Mouse (Mus musculus): ENCODE data around the gene Pcyt2. TPM values are rescaled to one million over a fixed set of nuclear protein-coding genes. Genes with fewer than 3 reads are reported as not detected.

The Pcyt2 gene
- polyA plus RNA-seq, 1 experiment from 2014 or later: 141 TPM

DNA sequence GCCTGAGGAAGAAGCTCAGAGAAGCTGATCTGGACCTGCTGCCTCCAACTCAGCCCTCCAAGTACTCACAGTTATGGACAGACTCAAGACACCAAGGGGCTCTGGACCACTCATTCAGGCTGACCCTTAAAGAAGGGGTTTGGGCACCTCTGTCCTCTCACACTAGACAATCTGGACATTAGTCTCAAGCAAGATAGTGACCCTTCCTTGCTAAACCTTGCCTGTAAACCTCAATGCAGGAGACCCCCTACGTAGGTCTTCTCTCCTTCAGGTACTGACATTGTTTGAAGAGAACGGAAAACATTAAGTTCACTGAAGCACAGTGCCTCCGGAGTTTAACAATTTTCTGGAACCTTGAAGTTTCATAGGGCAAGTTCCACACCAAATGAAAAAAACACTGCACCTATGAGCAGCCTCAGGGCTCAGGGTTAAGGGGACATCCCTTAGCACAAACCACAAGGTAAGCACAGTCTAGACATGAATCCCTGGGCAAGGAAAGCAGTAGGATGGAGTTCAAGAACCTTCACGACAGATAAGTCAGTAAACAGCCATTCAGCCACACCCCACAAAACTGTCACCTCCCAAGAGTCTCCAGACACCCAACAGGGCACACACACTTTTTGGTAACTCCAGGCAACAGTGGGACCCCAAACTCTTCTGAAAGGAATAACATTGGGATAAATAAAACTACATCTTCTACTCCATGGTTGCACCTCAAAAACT, 14.2 kb upstream of the Pcyt2 start:
- 66% methylated on average over 4 of the region's 4 CpGs for WGBS
- Histone ChIP-seq H3K36me3 (peaks cover 20% of the 10 kb centered on the region), H3K27ac (replicated peaks) (peak overlapping the region; percentile 86), H3K9me3 (replicated peaks) (no peaks in the 10 kb centered on the region), H3K27me3 (no peaks in the 10 kb centered on the region), H3K4me2 (replicated peaks) (peak overlapping the region; percentile 65), H3K4me1 (peaks cover 33% of the 10 kb centered on the region), H3K9ac (peak overlapping the region; percentile 84), H3K4me3 (replicated peaks) (peak overlapping the region; percentile 93)
- no peak for ATAC-seq (ENCODE audit: insufficient number of reproducible peaks, low FRiP score, low TSS enrichment, low read depth)

DNA sequence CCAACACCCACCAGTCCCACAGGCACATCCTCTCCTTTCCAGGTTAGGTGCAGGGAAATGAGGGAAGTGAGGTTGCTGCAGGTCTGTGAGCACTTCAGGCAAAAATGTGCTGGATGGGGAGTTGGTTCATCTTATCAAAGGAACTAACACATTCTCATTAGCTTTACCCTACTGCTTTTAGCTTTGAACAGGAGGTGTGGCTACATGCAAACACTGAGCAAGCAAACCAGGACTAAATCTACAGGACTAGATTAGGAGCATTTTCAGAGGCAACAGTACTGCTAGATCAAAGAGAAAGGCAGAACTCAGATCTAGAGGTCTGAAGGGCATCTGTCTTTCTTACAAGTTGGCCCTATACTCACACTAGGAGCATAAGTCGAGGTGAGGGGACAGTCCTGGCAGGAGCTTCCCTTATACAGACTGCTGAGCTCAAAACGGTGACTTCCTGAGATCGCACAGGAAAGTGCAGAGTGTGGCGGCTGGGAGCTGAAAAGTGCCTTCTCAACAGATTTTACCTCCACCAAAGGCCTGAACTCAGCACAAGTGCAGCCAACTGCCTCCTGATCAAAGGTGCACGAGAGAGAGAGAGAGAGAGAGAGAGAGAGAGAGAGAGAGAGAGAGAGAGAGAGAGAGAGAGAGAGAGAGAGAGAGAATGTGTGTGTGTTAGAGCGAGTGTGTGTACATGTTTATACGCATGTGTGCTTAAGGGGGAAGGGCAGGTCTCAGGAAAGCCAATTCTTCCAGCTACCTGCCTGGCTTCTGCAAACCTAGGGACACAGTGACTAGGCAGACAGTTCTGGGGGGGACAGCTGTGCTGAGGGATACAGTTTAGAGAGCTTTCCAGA, 13.4 kb upstream of the Pcyt2 start:
- peak overlapping the region; percentile 65 for H3K27ac ChIP-seq (replicated peaks)

DNA sequence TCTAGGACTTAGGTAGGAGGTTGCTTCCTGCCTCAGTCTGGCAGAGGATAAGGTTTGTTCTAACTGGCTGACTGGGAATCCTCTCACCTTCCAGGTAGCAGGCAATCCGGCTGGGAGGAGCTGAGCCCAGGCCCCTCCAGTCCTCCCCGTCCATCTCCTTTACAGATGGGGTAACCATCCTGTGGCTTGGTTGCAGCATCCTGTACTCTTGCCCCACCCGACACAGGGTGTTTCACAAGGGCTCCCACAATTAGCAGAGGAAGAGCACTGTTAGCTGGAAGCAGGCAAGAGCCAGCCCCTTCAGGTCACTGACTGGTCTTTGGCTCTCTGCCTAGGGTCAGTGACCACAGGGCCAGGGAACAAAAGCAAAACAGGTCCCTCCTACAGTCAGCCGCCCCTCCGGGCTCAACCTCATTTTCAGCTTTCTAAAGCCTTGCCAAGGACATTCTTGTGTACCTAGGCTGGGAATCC, 12.7 kb upstream of the Pcyt2 start:
- H3K27ac ChIP-seq (replicated peaks): peak overlapping the region; percentile 65
- peaks cover 38% of the 10 kb centered on the region for H3K4me1 ChIP-seq
- peak overlapping the region; percentile 6; the same call in 1 of the 2 replicates for H3K4me2 ChIP-seq (replicated peaks)
- H3K36me3 ChIP-seq: peaks cover 23% of the 10 kb centered on the region
- ATAC-seq (ENCODE audit: insufficient number of reproducible peaks, low FRiP score, low TSS enrichment, low read depth): no peak
- no peak overlapping the region for H3K4me3 ChIP-seq (replicated peaks)
- 48% methylated on average over 5 of the region's 5 CpGs for WGBS
- H3K9me3 ChIP-seq (replicated peaks): no peaks in the 10 kb centered on the region
- no peak overlapping the region; the same call in 1 of the 2 replicates for H3K9ac ChIP-seq
- H3K27me3 ChIP-seq: no peaks in the 10 kb centered on the region

More for the DNA sequence above, 13.4 kb upstream of the Pcyt2 start:
- WGBS: 40% methylated on average over 7 of the region's 7 CpGs
- 0 out of 2 replicates have a peak overlapping the region, but pooled peaks have one; percentile 65 for H3K4me2 ChIP-seq (replicated peaks)
- no peak overlapping the region for H3K4me3 ChIP-seq (replicated peaks)
- no peak for ATAC-seq (ENCODE audit: insufficient number of reproducible peaks, low FRiP score, low TSS enrichment, low read depth)
- peaks cover 23% of the 10 kb centered on the region for H3K36me3 ChIP-seq
- H3K9me3 ChIP-seq (replicated peaks): no peaks in the 10 kb centered on the region
- no peak overlapping the region; the same call in 1 of the 2 replicates for H3K9ac ChIP-seq
- peaks cover 33% of the 10 kb centered on the region for H3K4me1 ChIP-seq
- no peaks in the 10 kb centered on the region for H3K27me3 ChIP-seq

DNA sequence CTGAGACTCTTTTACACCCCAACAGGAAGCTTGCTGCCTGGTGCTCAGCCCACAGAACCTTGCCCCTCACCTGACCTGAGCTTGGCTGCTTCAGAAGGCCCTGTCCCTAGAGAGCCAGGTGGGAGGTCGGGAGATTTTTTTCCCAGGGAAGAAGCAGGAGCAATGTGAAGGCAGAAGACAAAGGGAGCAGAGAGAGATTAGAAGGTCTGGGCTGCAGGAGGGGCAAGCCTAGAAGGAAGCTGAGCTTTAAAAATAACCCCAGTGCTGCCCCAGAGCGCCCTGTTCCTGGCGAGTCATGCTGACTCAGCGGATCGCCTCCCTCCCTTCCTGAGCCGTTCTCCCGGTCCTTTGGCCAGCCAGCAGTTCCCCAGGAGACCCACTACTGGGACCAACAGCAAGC, 12.2 kb upstream of the Pcyt2 start:
- Histone ChIP-seq H3K4me1 (peaks cover 43% of the 10 kb centered on the region), H3K36me3 (peaks cover 23% of the 10 kb centered on the region), H3K27me3 (no peaks in the 10 kb centered on the region), H3K4me3 (replicated peaks) (no peak overlapping the region), H3K4me2 (replicated peaks) (peak overlapping the region; percentile 21), H3K27ac (replicated peaks) (peak overlapping the region; percentile 65; the same call in 1 of the 2 replicates), H3K9ac (no peak overlapping the region), H3K9me3 (replicated peaks) (no peaks in the 10 kb centered on the region)
- no peak for ATAC-seq (ENCODE audit: insufficient number of reproducible peaks, low FRiP score, low TSS enrichment, low read depth)
- 34% methylated on average over 7 of the region's 7 CpGs for WGBS

DNA sequence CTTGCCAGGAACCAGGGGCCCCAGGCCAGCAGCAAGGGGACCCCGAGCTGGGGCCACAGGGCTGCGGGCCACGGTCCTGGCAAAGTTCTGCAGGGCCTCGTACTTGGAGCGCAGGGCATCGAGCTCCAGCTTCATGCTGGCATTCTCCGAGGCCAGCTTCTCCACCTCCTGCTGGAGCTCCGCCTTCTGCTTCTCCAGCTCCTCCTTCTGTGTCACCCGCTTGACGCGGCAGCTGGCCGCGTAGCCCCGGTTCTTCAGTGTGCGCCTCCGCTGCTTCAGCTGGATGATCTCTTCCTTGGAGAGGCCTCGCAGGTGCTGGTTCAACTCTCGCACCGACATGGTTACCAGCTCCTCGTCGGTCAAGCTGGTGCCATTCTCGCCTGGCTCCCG, 11.6 kb upstream of the Pcyt2 start:
- H3K9me3 ChIP-seq (replicated peaks): no peaks in the 10 kb centered on the region
- no peak for ATAC-seq (ENCODE audit: insufficient number of reproducible peaks, low FRiP score, low TSS enrichment, low read depth)
- peaks cover 45% of the 10 kb centered on the region for H3K4me1 ChIP-seq
- WGBS: 81% methylated on average over 23 of the region's 23 CpGs
- H3K4me2 ChIP-seq (replicated peaks): peak overlapping the region; percentile 21; the same call in 1 of the 2 replicates
- H3K27me3 ChIP-seq: no peaks in the 10 kb centered on the region
- no peak overlapping the region for H3K9ac ChIP-seq
- H3K4me3 ChIP-seq (replicated peaks): no peak overlapping the region
- H3K27ac ChIP-seq (replicated peaks): peak overlapping the region; percentile 34; the same call in 1 of the 2 replicates
- peaks cover 23% of the 10 kb centered on the region for H3K36me3 ChIP-seq

DNA sequence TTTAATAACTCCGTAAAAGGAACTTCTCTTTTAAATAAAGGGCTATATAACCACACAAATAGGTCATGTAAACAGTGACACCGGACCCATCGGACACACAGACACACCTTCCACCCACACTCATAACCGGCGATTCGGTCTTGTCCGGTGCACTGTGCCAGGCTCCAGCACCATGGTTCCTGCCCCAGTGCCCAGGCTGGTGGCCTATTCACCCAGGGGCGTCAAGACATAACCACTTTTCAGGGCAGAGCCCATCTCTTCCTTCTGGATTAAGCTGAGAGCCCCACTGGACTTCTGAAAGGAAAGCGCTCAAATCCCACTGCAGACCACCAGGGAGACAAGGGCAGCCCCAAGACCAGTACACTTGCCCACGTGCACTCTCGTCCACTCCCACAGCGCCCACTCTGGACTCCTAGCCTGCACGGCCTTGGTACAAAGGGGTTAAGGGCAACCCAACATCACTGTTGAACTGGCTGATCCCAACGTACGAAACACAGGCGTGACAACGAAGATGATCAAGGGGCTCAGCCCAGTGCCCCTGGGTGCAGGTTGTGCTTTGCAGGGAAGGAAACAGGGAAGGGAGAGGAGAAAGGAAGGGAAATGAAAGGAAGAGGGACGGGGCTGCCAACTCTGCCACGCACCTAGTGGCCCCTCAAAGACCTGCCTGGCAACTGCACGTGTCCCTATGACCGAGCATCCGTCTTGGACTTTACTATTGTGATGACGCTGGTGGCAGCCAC, 11.0 kb upstream of the Pcyt2 start:
- no peak for ATAC-seq (ENCODE audit: insufficient number of reproducible peaks, low FRiP score, low TSS enrichment, low read depth)
- H3K27ac ChIP-seq (replicated peaks): no peak overlapping the region
- no peak overlapping the region for H3K9ac ChIP-seq
- no peak overlapping the region for H3K4me2 ChIP-seq (replicated peaks)
- peaks cover 23% of the 10 kb centered on the region for H3K36me3 ChIP-seq
- peaks cover 50% of the 10 kb centered on the region for H3K4me1 ChIP-seq
- 92% methylated on average over 23 of the region's 23 CpGs for WGBS
- no peaks in the 10 kb centered on the region for H3K9me3 ChIP-seq (replicated peaks)
- no peak overlapping the region for H3K4me3 ChIP-seq (replicated peaks)
- H3K27me3 ChIP-seq: no peaks in the 10 kb centered on the region

DNA sequence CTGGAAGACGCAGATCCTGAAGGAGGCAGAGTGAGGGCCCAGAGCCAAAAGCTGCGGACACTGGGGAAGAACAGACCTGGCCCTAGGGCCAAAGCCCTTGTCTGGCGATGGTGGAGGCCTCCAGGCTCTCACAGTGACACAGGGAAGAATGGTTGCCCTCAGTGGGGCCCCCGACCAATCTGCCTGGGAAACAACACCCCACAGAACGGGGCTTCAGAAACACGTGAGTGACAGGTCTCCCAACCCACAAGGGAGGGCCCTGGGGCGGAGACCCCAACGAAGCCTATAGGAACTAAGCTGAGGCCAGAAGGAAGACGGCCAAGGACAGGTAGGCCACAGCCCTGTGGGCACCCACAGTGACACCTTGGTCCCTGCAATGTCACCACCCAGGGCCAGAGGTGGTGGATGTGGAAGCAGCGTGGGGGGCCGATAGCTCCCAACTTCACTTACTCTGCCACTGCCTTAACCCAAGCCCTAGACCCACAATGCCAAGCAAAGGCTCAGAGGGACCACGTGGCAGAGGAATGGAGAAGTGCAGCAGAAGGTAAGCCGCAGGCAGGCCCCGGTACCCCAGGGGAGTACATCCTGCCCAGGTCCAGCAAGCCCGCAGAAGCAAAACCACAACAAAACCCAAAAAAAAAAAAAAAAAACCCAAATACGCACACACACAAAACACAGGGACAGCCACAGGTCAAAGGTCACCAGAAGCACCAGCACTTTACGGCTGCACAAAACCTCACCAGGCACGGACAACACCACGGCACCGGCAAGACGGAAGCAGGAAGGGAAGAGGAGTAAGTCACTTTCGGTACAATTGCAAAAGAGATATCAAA, 9.9 kb upstream of the Pcyt2 start:
- no peak for ATAC-seq (ENCODE audit: insufficient number of reproducible peaks, low FRiP score, low TSS enrichment, low read depth)
- H3K9ac ChIP-seq: no peak overlapping the region
- peaks cover 52% of the 10 kb centered on the region for H3K4me1 ChIP-seq
- no peak overlapping the region for H3K27ac ChIP-seq (replicated peaks)
- no peak overlapping the region for H3K4me2 ChIP-seq (replicated peaks)
- no peaks in the 10 kb centered on the region for H3K27me3 ChIP-seq
- 79% methylated on average over 22 of the region's 22 CpGs for WGBS
- peaks cover 31% of the 10 kb centered on the region for H3K36me3 ChIP-seq
- no peak overlapping the region for H3K4me3 ChIP-seq (replicated peaks)
- H3K9me3 ChIP-seq (replicated peaks): no peaks in the 10 kb centered on the region

DNA sequence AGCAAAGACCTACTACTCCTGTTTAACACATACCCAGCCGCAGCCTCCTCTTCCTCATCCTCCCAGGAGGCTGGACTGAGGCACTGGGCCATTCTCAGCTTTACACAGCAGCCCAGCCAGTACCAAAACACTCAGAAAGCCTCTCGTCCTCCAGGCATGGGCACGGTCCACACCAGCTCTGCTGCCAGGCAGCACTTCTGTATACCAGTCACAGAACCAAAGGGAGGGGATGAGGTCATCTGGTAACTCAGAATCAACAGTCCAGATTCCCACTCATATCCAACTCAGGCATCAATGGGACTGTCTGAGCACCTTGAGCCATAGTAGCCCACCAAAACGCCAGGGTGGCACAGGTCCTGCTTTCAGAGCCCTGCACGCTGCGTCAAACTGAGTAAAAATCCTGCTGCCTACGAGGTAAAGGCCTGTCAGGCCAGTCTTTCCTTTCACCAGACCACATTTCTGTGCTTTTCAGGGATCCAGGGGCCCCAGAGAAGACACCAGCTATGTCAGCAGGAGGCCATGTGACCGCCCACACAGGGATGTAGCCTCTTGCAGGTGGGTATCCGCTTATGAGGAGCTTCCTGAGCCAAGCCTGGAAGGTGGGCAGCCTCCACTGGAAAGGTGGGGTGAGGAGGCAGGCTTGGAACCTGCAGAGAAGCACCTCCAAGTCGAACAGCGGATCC, 9.2 kb upstream of the Pcyt2 start:
- WGBS: 89% methylated on average over 11 of the region's 11 CpGs
- no peak overlapping the region for H3K9ac ChIP-seq
- no peak for ATAC-seq (ENCODE audit: insufficient number of reproducible peaks, low FRiP score, low TSS enrichment, low read depth)

DNA sequence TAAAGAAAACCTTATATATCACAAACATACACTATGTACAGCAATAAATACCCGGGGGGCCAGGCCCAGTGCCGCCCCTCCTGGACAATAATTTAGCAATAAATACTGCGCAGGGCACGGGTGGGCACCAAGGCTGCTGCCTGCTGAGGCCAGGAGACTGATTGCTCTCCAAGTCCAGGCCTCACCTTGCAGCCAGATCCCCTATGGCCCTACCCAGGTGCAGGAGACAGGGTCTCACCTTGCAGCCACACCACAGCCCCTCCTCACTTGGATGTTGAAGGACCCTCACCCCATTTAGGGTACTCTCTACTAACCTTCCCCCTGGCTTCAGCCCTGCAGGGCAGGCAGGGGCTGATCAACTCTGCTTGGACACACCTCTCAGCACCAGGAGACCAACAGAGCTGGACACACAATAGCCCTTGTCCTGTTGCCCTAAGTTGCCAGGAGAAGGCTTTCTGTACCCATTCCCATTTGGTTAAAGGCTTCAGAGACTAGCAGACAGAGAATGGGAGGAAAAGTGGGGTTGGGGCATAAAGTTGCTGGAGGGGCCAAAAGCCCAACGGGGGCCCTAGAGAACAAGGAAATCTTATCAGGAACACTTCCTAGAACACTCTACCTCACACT, 7.5 kb upstream of the Pcyt2 start, which contains the start of gene Sirt7:
Gene Sirt7, minus strand, starts transcription at position 89 of the 624 bp plus-strand sequence.
- Histone ChIP-seq H3K4me3 (replicated peaks) (peak within 1 kb of the TSS; percentile 100), H3K27ac (replicated peaks) (peak within 1 kb of the TSS; percentile 80), H3K27me3 (no peaks in the 10 kb centered on the region), H3K4me2 (replicated peaks) (peak within 1 kb of the TSS; percentile 100), H3K9ac (peak within 1 kb of the TSS; percentile 87), H3K4me1 (peaks cover 31% of the 10 kb centered on the region), H3K36me3 (peaks cover 52% of the 10 kb centered on the region), H3K9me3 (replicated peaks) (no peaks in the 10 kb centered on the region)
- peak; percentile 21 for ATAC-seq (ENCODE audit: insufficient number of reproducible peaks, low FRiP score, low TSS enrichment, low read depth)
- WGBS: 21% methylated on average over 5 of the region's 5 CpGs

More for the DNA sequence above, 9.2 kb upstream of the Pcyt2 start:
- Histone ChIP-seq H3K4me3 (replicated peaks) (no peak overlapping the region), H3K4me2 (replicated peaks) (no peak overlapping the region), H3K27ac (replicated peaks) (no peak overlapping the region), H3K36me3 (peaks cover 35% of the 10 kb centered on the region), H3K27me3 (no peaks in the 10 kb centered on the region), H3K9me3 (replicated peaks) (no peaks in the 10 kb centered on the region), H3K4me1 (peaks cover 46% of the 10 kb centered on the region)

Data from embryonic facial prominence, embryonic 15.5 days (tissue).